ENCODE assay signal across 8 mouse cellular contexts in the genomic region with DNA sequence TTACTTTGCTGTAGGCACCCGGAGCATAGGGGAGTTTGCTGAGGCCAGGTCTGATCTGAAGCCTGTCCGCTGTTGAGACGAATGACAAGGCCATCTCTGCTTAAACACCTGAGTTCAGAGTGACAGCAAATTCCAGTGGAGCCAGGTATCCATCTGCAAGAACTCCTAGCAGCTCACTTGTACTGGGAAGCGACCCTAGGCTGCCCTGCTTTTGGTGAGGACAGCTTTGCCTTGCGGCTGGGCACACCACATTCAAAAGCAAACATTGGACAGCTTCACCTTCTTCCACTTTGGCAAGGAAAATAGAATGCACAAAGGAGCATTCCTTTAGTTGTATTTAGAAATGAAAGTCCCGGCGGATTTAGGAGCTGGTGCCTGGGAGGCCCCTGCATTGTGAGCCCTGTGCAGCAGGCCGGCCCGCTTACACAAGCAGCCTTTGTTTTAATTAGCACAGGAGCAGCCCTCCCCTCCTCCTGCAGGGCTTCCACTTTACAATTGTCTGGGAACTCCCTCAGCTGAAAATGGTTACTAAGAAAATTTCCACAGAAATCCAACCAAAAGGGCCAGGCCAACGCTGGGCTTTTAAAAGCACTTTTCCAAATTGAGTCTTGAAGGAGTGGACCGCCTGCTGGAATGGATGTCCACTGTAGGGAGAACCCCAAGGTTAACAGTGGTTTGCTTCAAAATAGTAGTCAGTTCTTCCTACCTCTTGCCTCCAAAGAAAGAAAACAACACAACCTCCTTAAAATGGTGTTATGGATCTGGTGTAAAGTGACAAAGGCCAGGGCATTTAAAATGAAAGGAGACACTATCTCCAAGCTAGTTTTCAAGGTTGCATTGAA.
DNase-seq lines count a peak whose midpoint lies in the region; ATAC-seq and TF ChIP-seq lines count a peak whose summit lies in the region.

No protein-coding gene starts in this region.

- intact Hi-C loops in gastrocnemius, postnatal 14 days (cut with DNase I; ENCODE audit: low total_unique reads): no loop called here

- no peaks in the 10 kb centered on the region for H3K36me3 ChIP-seq in hindbrain, postnatal 0 days (ENCODE audit: insufficient read depth, low read length)
- no peaks in the 10 kb centered on the region for H3K36me3 ChIP-seq in lung, postnatal 0 days (ENCODE audit: insufficient read depth, low read length)
- no peaks in the 10 kb centered on the region for H3K36me3 ChIP-seq in stomach, embryonic 16.5 days (ENCODE audit: control insufficient read depth, insufficient read depth, low read length)

- DNase-seq in adrenal gland, postnatal 14 days: peak; percentile 48
- no peak for DNase-seq in adrenal gland, adult 18-20 months (ENCODE audit: low spot score in 2 of 2)
- DNase-seq in gastrocnemius, postnatal 14 days: peak; percentile 14
- peak; percentile 57 for DNase-seq in hindbrain, postnatal 0 days (ENCODE audit: low spot score)
- DNase-seq in lung, postnatal 0 days (ENCODE audit: low spot score): peak; percentile 38
- no peak for DNase-seq in thymus, postnatal 25 days

- TF ChIP-seq CTCF in hindbrain, postnatal 0 days (IDR thresholded peaks at IDR 0.05; ENCODE audit: low read depth): no peak
- no peak for TF ChIP-seq CTCF in lung, postnatal 0 days (IDR thresholded peaks at IDR 0.05)

- H3K9ac ChIP-seq in hindbrain, postnatal 0 days (replicated peaks; ENCODE audit: low read length): no peak overlapping the region
- H3K9ac ChIP-seq in lung, postnatal 0 days (replicated peaks; ENCODE audit: low read depth): no peak overlapping the region
- H3K9ac ChIP-seq in stomach, embryonic 16.5 days (ENCODE audit: low read length): 0 out of 2 replicates have a peak overlapping the region, but pooled peaks have one; percentile 23

- H3K4me1 ChIP-seq in brown adipose tissue, adult 24 weeks (ENCODE audit: control insufficient read depth, insufficient read depth, insufficient read length, low read length): peaks cover 3% of the 10 kb centered on the region; the same call in 1 of the 2 replicates
- H3K4me1 ChIP-seq in hindbrain, postnatal 0 days (ENCODE audit: insufficient read depth, low read length): no peaks in the 10 kb centered on the region
- no peaks in the 10 kb centered on the region for H3K4me1 ChIP-seq in lung, postnatal 0 days (ENCODE audit: insufficient read depth, low read depth, low read length)
- peaks cover 24% of the 10 kb centered on the region for H3K4me1 ChIP-seq in stomach, embryonic 16.5 days (ENCODE audit: control insufficient read depth, insufficient read depth, low read length)

- peak overlapping the region; percentile 66 for H3K27ac ChIP-seq in brown adipose tissue, adult 24 weeks (replicated peaks; ENCODE audit: low read depth, low read length)
- peak overlapping the region; percentile 33 for H3K27ac ChIP-seq in hindbrain, postnatal 0 days
- H3K27ac ChIP-seq in lung, postnatal 0 days (ENCODE audit: low read length): no peak overlapping the region
- H3K27ac ChIP-seq in stomach, embryonic 16.5 days (ENCODE audit: low read length): peak overlapping the region; percentile 44; the same call in 1 of the 2 replicates

- H3K4me3 ChIP-seq in brown adipose tissue, adult 24 weeks (ENCODE audit: insufficient read depth, low read depth, low read length): no peak overlapping the region
- no peak overlapping the region for H3K4me3 ChIP-seq in hindbrain, postnatal 0 days (ENCODE audit: low read length)
- no peak overlapping the region for H3K4me3 ChIP-seq in lung, postnatal 0 days (ENCODE audit: low read depth, low read length)
- no peak overlapping the region for H3K4me3 ChIP-seq in stomach, embryonic 16.5 days (replicated peaks; ENCODE audit: low read length)

- ATAC-seq in hindbrain, postnatal 0 days: peak; percentile 69; the same call in 1 of the 2 replicates
- ATAC-seq in lung, postnatal 0 days: peak; percentile 38; the same call in 1 of the 2 replicates
- no peak for ATAC-seq in stomach, embryonic 16.5 days (ENCODE audit: insufficient read depth, low FRiP score)

- peak overlapping the region; percentile 5; the same call in 1 of the 2 replicates for H3K4me2 ChIP-seq in hindbrain, postnatal 0 days (ENCODE audit: low read depth, low read length)
- H3K4me2 ChIP-seq in lung, postnatal 0 days (replicated peaks; ENCODE audit: low read depth, low read length): peak overlapping the region; percentile 15
- peak overlapping the region; percentile 20 for H3K4me2 ChIP-seq in stomach, embryonic 16.5 days (ENCODE audit: low read depth, low read length)

- no peaks in the 10 kb centered on the region for H3K27me3 ChIP-seq in hindbrain, postnatal 0 days (ENCODE audit: insufficient read depth, low read length)
- no peaks in the 10 kb centered on the region for H3K27me3 ChIP-seq in lung, postnatal 0 days (replicated peaks; ENCODE audit: insufficient read depth, low read length)
- H3K27me3 ChIP-seq in stomach, embryonic 16.5 days (ENCODE audit: control insufficient read depth, insufficient read depth, low read length): no peaks in the 10 kb centered on the region

- WGBS in hindbrain, postnatal 0 days: 21% methylated on average over 11 of the region's 11 CpGs
- 37% methylated on average over 11 of the region's 11 CpGs for whole genome bisulfite sequencing in lung, postnatal 0 days
- 33% methylated on average over 11 of the region's 11 CpGs for WGBS in stomach, embryonic 16.5 days

- no peak for TF ChIP-seq EP300 in lung, postnatal 0 days (IDR thresholded peaks at IDR 0.05)

- no peaks in the 10 kb centered on the region for H3K9me3 ChIP-seq in hindbrain, postnatal 0 days (ENCODE audit: low read length)
- no peaks in the 10 kb centered on the region for H3K9me3 ChIP-seq in lung, postnatal 0 days (ENCODE audit: low read length)
- H3K9me3 ChIP-seq in stomach, embryonic 16.5 days (replicated peaks; ENCODE audit: control insufficient read depth, low read length): no peaks in the 10 kb centered on the region

Comparison
In these comparisons a context has a peak if more than half of its experiments do, and no peak if none do; other contexts are left out.
1. DNase-seq: peak in adrenal gland, postnatal 14 days (single experiment), gastrocnemius, postnatal 14 days (single experiment), hindbrain, postnatal 0 days (single experiment) and lung, postnatal 0 days (single experiment); none in adrenal gland, adult 18-20 months (0 of 2) and thymus, postnatal 25 days (single experiment).
2. Peak in every context shown above with its lines, with median percentiles within 50 percentile points of each other: H3K4me2 ChIP-seq.